Mouse (Mus musculus) cerebellum, adult 8-10 months (tissue): ENCODE data around the gene Fer1l5.

Experiments
- DNase-seq: peaks from one replicate; pipeline ENCODE4 v3.0.0; 2022

Gene Fer1l5

DNA sequence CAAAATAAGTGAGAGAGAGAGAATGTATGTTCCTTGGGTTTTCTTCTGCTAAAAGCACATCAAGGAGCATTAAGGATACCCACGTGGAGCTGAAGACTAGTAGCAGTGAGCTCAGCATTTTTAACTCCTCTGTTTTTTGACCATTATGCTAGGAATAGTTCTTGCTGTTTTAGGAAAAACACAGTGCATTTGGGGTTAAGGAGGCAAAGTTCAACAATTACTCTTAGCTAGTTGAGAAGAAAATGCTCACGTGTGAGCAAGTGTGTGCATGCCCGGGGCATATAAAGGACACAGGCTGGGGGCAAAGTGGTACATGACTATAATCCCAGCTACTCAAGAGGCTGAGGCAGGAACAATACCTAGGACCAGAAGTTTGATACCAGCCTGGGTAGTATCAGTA is 61.5 kb downstream of the Fer1l5 start:
- no peak for DNase-seq

- no peak for DNase-seq
These were observed 63.0 kb downstream of the Fer1l5 start for GRCm38 (mm10) chr1:36435071-36435470.

- DNase-seq, result no peak
These were observed 64.4 kb downstream of the Fer1l5 start for GRCm38 (mm10) chr1:36436515-36436914.

DNA sequence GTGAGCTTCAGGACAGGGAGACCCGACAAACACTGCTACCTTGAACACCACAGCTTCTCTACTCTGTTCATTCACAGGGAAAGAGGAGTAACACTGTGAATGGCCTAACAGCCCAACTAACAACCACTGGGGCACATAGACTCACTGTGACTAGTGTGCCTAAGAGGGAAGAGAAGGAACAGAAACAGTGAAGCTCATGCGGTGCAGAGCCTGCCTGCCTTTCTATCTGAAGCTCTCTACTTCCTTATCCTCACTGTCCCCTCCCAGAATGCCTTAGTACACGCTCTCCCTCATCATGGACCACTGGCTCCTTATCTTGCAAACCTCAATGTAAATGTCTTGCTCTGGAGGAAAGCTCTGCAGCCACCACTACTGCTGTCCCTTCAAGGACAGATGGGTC is 65.1 kb downstream of the Fer1l5 start:
- no peak for DNase-seq

DNA sequence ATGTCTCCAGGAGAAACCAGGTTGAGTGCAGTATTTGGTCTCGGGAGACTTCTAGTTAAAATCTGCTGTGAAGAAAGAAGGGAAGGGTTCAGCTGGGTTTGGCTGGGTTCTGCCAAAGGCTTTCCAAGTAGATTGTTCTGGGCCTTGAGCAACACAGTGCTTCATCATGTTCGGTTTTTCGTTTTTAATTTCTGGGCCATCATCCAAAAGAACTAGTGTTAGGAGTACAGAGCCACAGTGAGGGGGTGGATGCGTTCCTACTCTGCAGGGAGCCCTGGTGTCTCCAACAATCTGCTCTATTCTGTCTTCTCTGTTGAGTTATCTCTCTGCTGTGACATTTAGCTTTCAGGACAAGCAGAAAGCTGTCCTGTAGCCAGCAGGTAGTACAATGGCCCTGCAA is 69.0 kb downstream of the Fer1l5 start:
- peak; percentile 51 for DNase-seq

DNA sequence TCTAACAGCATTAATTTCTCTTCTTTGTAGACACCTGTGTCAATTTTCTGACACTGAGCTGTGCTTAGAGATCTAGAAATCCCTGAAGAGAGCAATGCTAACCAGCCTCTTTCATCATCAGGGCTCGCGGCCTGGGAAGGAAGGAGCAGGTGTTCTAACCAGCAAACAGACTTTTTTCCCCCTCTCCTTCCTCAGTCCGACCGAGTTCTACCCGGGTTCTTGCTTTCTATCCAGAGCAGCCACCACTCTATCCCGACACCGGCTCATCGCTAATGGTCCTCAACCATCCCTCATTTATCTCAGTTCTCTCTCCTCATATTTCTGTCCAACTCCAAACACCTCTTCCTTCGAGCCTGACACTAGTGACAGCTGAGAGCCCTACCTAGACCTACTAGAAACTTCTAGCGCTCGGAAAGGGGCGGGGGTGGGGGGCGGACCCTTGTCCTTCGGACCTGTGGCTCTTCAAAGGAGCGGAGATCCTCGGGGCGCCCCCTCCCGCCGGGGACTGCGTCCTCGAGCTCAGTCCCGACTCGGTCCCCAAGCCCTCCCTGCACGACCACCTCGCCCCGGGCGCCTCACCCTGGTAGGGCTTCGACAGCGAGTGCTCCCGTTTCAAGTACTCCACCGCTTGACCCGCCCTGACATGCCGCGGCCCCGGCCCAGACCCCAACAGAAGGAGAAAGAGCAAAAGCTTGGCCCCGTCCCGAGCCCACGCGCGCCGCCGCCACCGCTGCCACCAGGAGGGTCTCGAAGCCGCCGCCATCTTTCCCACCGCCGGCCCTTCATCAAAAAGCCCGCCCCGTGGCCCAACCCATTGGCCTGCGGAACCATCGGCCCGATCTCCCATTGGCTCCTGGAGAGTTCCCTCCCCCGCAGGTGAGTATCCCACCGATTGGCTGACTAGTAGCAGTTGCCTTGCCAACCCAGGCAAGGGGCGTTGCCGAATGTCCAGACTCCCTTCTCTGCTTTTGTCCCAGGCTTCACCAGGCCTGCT is 72.7 kb downstream of the Fer1l5 start, which contains the start of gene Lman2l:
Lman2l (minus strand) TSS at position 801 of the 994 bp plus-strand sequence.
- DNase-seq, result peak; percentile 94

GRCm38 (mm10) chr1:36445508-36445907 is 73.4 kb downstream of the Fer1l5 start:
- DNase-seq, result no peak

DNA sequence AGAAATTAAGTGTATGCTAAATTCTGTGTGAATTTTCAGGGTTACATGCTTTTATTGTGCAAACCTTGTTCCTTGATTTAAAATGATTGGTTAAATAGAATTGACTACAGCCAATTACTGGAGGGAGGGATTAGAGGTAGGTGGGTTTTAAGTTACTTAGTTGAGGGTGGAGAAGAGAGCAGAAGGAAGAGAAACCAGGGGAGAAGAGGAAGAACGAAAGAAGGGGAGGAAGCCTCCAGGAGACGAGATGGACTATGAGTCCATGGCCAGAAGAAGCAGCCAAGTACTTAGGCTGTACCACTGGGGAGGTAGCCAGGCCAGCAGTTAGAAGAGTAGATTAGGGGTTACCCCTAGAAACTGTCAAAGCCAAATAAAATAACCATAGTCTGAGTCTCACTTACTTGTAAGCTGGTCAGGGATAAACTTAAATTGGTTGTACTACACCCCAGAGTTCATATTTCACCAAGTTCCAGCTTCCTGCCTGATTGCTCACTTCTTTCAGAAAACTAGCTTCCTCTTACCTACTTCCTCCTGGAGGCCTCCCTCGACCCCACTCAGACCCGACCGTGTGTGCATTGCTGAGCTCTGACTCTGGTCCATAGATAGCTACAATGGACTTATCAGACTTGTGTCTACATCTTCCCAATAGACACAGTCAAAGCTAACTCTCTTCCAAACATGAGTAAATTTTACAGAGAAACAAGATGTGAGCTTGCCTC is 74.2 kb downstream of the Fer1l5 start:
- DNase-seq, result no peak

GRCm38 (mm10) chr1:36446841-36447240 is 74.8 kb downstream of the Fer1l5 start:
- no peak for DNase-seq

GRCm38 (mm10) chr1:36454055-36454815 is 82.1 kb downstream of the Fer1l5 start:
- no peak for DNase-seq

DNA sequence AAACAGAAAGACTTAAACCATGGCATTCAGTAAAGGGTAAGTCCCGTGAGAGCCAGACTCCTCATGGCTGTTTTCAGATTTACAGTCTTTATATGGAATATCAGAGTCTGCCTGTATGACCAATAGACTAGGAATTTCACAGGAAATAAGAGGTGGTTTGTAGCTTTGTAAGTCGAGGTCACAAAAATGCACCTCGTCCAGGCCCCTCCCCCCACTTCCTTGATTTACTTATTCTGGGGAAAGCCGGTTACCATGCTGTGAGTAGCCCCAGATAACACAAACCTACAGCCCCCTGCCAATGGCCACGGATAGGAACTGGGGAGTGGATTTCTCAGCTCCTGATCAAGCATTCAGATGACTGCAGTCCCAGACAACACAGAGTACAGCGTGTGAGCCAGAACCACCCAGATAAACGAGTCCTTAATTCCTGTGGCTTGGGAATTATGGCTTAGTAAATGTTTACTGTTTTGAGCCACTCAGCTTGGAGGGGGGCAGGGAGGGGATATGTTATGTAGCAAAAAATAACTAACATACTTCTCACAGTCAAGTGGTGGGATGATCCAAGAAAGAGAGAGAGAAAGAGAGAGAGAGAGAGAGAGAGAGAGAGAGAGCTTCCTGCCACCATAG is 85.4 kb downstream of the Fer1l5 start:
- no peak for DNase-seq

GRCm38 (mm10) chr1:36458169-36458568 is 86.1 kb downstream of the Fer1l5 start:
- DNase-seq, result no peak

DNA sequence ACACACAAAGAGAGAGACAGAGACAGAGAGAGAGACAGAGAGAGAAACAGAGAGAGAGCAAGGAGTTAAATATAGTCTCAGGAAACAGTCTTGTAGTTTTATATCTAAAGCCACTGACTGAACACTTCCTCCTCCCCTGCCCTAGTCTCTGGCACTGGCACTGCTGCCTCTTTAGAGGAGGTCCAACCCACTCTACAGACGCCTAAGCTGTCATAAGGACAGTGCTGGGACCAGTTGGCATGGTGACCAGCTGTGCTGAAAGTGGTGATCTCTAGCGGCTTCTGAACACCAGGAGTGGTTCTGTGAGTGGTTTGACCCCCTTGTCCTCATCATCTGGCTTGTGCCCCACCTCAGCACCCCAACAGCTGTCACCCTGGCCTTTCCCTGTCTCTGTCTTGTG is 89.7 kb downstream of the Fer1l5 start:
- DNase-seq, result no peak

GRCm38 (mm10) chr1:36465641-36466160 is 93.6 kb downstream of the Fer1l5 start:
- no peak for DNase-seq

- DNase-seq, result no peak
These were observed 95.4 kb downstream of the Fer1l5 start for GRCm38 (mm10) chr1:36467446-36467845.

DNA sequence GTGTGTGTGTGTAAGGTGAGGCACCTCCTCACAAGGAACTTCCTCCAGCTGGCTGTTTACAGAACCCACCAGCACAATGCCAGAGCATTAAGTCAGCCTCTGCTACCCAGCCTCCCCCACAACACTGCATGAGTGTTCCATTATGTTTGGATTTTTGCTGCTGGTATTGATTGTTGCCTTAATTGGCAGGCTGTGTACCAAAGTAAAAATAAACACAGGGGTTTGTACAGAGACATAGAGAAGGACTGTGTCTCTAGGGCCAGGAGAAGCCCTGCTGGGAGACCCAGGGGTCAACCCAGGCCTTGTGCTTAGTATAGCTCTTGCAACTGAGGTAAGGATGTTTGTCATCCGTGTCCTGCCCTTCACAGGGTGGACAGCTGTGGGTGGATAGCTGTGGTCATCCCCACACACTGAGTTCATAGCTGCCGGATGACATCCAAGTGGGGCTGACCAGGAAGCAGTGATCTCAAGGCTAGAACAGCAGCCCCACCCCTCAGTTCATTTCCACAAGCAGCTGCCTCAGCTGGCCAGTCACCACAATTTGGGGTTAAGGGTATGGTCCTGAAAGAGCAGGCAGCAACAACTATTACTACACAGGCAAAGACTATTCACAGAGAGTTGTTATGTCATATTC is 97.8 kb downstream of the Fer1l5 start:
- DNase-seq, result peak; percentile 23

- DNase-seq, result peak; percentile 84
These were observed 99.4 kb downstream of the Fer1l5 start, which contains the start of gene Cnnm4 for GRCm38 (mm10) chr1:36471181-36472105. Gene Cnnm4, plus strand, starts transcription at chr1:36471620.
